Mouse (Mus musculus): ENCODE measurements around the gene Atg16l2. TPM values are rescaled to one million over a fixed set of nuclear protein-coding genes. Genes with fewer than 3 reads are reported as not detected.

Gene Atg16l2
- total and polyA plus RNA-seq, 3 experiments = 7.9 to 8.8 TPM; not detected in 1

DNA sequence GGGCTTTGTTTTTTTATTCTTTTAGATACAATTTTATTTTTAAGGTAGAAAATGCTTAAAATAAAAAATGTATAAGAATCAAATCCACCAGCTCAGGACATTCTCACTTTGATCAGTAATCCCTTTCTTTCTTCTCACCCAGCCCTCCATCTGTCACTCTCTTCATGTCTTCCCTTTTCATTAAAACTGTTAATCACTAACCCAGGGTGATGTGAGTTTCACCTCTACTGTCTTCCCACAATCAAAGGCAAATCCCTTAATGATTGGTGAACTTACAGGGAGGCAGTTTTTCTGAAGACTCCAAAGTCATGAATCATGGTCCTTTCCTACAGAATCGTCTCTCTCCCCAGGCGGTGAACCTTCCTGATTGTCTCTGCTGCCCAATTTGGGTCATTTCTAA lies 85.3 kb downstream of the Atg16l2 start:
- H3K9me3 ChIP-seq (replicated peaks; ENCODE audit: insufficient read depth, low read length) = no peaks in the 10 kb centered on the region
- H3K27me3 ChIP-seq (ENCODE audit: control insufficient read depth in 1 of 2, insufficient read depth in 2 of 2, low read length in 2 of 2) = no peaks in the 10 kb centered on the region
- no peak for TF ChIP-seq E2F4 (IDR thresholded peaks at IDR 0.05; ENCODE audit: borderline replicate concordance, low read depth, low read length)
- no peak for TF ChIP-seq MAZ (IDR thresholded peaks at IDR 0.05; ENCODE audit: low read depth, low read length)
- no peak for TF ChIP-seq SMC3 (IDR thresholded peaks at IDR 0.05; ENCODE audit: low read depth, low read length)
- TF ChIP-seq RCOR1 (IDR thresholded peaks at IDR 0.05; ENCODE audit: low read depth, low read length) = no peak
- TF ChIP-seq MYB (IDR thresholded peaks at IDR 0.05; ENCODE audit: low read depth, low read length) = no peak
- TF ChIP-seq POLR2A (IDR thresholded peaks at IDR 0.05; ENCODE audit: control insufficient read depth in 1 of 2, insufficient read depth in 1 of 2, low read depth in 1 of 2, low read length in 2 of 2, poor library complexity in 1 of 2) = no peak
- TF ChIP-seq MXI1 (IDR thresholded peaks at IDR 0.05; ENCODE audit: low read depth, low read length) = no peak
- TF ChIP-seq USF2 (IDR thresholded peaks at IDR 0.05; ENCODE audit: borderline replicate concordance in 1 of 2, insufficient read depth in 1 of 2, low read depth in 1 of 2, low read length in 2 of 2) = no peak
- no peak for TF ChIP-seq SIN3A (IDR thresholded peaks at IDR 0.05; ENCODE audit: low read length)
- no peak for TF ChIP-seq MAX (IDR thresholded peaks at IDR 0.05; ENCODE audit: low read length)
- no peak for TF ChIP-seq MYC (IDR thresholded peaks at IDR 0.05; ENCODE audit: low read depth, low read length)
- TF ChIP-seq NELFE (IDR thresholded peaks at IDR 0.05; ENCODE audit: low read depth, low read length) = no peak
- no peak for TF ChIP-seq JUND (IDR thresholded peaks at IDR 0.05; ENCODE audit: low read depth, low read length)
- no peak for TF ChIP-seq TBP (IDR thresholded peaks at IDR 0.05; ENCODE audit: low read depth, low read length)
- TF ChIP-seq ZNF384 (IDR thresholded peaks at IDR 0.05; ENCODE audit: low read depth, low read length) = no peak
- TF ChIP-seq ETS1 (IDR thresholded peaks at IDR 0.05; ENCODE audit: low read depth, low read length) = no peak
- no peak for TF ChIP-seq POLR2AphosphoS2 (IDR thresholded peaks at IDR 0.05; ENCODE audit: low read length)
- no peak for TF ChIP-seq ZC3H11A (IDR thresholded peaks at IDR 0.05; ENCODE audit: low read depth, low read length)
- no peak for TF ChIP-seq CHD1 (IDR thresholded peaks at IDR 0.05; ENCODE audit: low read depth, low read length)
- no peak for TF ChIP-seq BHLHE40 (IDR thresholded peaks at IDR 0.05; ENCODE audit: borderline replicate concordance, low read depth, low read length)
- no peak overlapping the region for H3K27ac ChIP-seq (ENCODE audit: control insufficient read depth, low read depth, low read length)
- no peaks in the 10 kb centered on the region for H3K36me3 ChIP-seq (ENCODE audit: control insufficient read depth in 1 of 2, insufficient read depth in 2 of 2, low read length in 2 of 2)
- no peak for DNase-seq (ENCODE audit: low read depth, low spot score)
- H3K79me2 ChIP-seq (ENCODE audit: control insufficient read depth, insufficient read depth, low read length, poor library complexity) = no peaks in the 10 kb centered on the region
- H3K4me3 ChIP-seq (ENCODE audit: control insufficient read depth in 1 of 2, insufficient read depth in 1 of 2, low read depth in 2 of 2, low read length in 2 of 2) = no peak overlapping the region
- no peak overlapping the region for H3K9ac ChIP-seq (ENCODE audit: control insufficient read depth, low read depth, low read length, poor library complexity, severe bottlenecking)
- no peaks in the 10 kb centered on the region for H3K4me1 ChIP-seq (ENCODE audit: control insufficient read depth in 1 of 2, insufficient read depth in 2 of 2, low read length in 2 of 2)

DNA sequence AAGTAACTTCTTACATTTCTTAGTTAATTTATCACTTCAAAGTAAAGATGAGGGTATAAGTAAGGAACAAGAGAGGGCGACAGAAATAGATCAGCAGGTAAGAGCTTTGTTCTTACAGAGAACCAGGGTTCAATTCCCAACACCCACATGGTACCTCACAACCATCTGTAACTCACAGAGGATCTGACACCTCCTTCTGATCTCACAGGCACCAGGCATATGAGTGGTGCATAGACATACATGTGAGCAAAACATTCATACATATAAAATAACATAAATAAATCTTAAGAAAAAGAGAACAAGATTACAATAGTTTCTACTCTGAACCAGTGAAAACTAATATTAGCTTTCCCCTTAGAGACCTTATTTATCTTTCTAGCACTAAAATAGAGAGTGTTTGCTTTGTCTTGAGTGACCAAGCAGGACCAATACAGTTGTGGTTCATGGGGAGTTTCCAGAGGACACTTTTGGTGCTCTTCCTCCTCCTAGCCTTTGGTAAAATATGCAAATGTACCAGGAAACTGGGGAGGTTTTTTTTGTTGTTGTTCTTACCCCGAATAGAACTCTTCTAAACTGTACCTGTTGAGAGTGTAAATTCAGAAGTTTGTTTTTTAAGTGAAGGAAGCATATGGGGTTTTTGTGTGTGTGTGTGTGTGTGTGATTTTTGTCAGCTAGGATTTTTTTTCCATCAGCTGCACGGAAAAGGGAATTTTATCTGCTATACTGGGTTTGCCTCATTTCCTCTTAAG lies 88.4 kb downstream of the Atg16l2 start:
- no peaks in the 10 kb centered on the region for H3K27me3 ChIP-seq (ENCODE audit: control insufficient read depth in 1 of 2, insufficient read depth in 2 of 2, low read length in 2 of 2)
- H3K9ac ChIP-seq (ENCODE audit: control insufficient read depth, low read depth, low read length, poor library complexity, severe bottlenecking) = no peak overlapping the region
- DNase-seq (ENCODE audit: low read depth, low spot score) = no peak
- H3K36me3 ChIP-seq (ENCODE audit: control insufficient read depth in 1 of 2, insufficient read depth in 2 of 2, low read length in 2 of 2) = no peaks in the 10 kb centered on the region
- no peak overlapping the region for H3K27ac ChIP-seq (ENCODE audit: control insufficient read depth, low read depth, low read length)
- no peaks in the 10 kb centered on the region for H3K9me3 ChIP-seq (replicated peaks; ENCODE audit: insufficient read depth, low read length)
- H3K4me1 ChIP-seq (ENCODE audit: control insufficient read depth in 1 of 2, insufficient read depth in 2 of 2, low read length in 2 of 2) = no peaks in the 10 kb centered on the region
- H3K4me3 ChIP-seq (ENCODE audit: control insufficient read depth in 1 of 2, insufficient read depth in 1 of 2, low read depth in 2 of 2, low read length in 2 of 2) = no peak overlapping the region
- H3K79me2 ChIP-seq (ENCODE audit: control insufficient read depth, insufficient read depth, low read length, poor library complexity) = no peaks in the 10 kb centered on the region
- TF ChIP-seq POLR2AphosphoS5 (IDR thresholded peaks at IDR 0.05; ENCODE audit: borderline replicate concordance, low read depth, low read length) (no peak), CHD2 (IDR thresholded peaks at IDR 0.05; ENCODE audit: low read length) (no peak), MXI1 (IDR thresholded peaks at IDR 0.05; ENCODE audit: low read depth, low read length) (no peak), MEF2A (IDR thresholded peaks at IDR 0.05; ENCODE audit: extremely low read depth, insufficient replicate concordance, low read depth, low read length, poor library complexity, severe bottlenecking) (no peak), USF1 (IDR thresholded peaks at IDR 0.05; ENCODE audit: low read depth, low read length) (no peak), GABPA (IDR thresholded peaks at IDR 0.05; ENCODE audit: low read depth, low read length) (no peak), GATA1 (IDR thresholded peaks at IDR 0.05; ENCODE audit: low read depth, low read length) (no peak), UBTF (IDR thresholded peaks at IDR 0.05; ENCODE audit: borderline replicate concordance, insufficient read depth, low read depth, low read length) (no peak), POLR2AphosphoS2 (IDR thresholded peaks at IDR 0.05; ENCODE audit: low read length) (no peak), HCFC1 (IDR thresholded peaks at IDR 0.05; ENCODE audit: low read depth, low read length) (no peak), ZMIZ1 (IDR thresholded peaks at IDR 0.05; ENCODE audit: low read depth, low read length) (no peak), BHLHE40 (IDR thresholded peaks at IDR 0.05; ENCODE audit: borderline replicate concordance, low read depth, low read length) (no peak), ETS1 (IDR thresholded peaks at IDR 0.05; ENCODE audit: low read depth, low read length) (no peak), MAFK (IDR thresholded peaks at IDR 0.05; ENCODE audit: borderline replicate concordance, low read depth, low read length) (no peak), NRF1 (IDR thresholded peaks at IDR 0.05; ENCODE audit: insufficient read depth, low read depth, low read length, poor library complexity, severe bottlenecking) (no peak)
